31 mouse cellular contexts compared by ENCODE assay signal in the genomic region with DNA sequence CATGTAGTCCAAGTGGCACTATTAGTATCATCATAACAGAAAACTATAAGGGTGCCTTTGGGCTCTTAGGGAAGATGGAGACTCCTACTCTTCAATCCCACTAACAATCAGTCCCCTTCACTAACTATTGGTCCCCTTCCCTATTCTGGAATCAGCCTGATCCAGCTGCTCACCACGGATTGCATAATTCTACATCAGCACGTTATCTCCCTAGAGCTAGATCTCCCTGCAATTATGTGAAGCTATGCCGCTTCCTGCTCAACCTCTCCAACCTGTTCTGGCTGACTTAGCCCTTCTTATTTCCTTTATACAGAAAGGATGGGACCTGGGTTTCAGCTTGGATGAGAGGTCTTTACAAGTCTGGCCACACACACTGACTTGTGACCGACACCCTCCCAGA. TPM values are rescaled to one million over a fixed set of nuclear protein-coding genes. Genes with fewer than 3 reads are reported as not detected.
"Had no signal": no experiment of that assay in that cellular context is flagged by ENCODE, and none has a peak within 500 bp of the region (broad histone marks: within the 10 kb centered on the region; RNA-seq: fewer than 3 reads in every experiment).

No protein-coding gene starts in this region.

- H3K4me3 ChIP-seq: heart, embryonic 10.5 days; heart, embryonic 12.5 days; hindbrain, embryonic 10.5 days; hindbrain, embryonic 12.5 days; kidney, embryonic 15.5 days; limb, embryonic 13.5 days; limb, embryonic 15.5 days; liver, embryonic 12.5 days had no signal

- H3K36me3 ChIP-seq: heart, embryonic 10.5 days; heart, embryonic 12.5 days; hindbrain, embryonic 10.5 days; hindbrain, embryonic 12.5 days; kidney, embryonic 15.5 days; limb, embryonic 13.5 days; limb, embryonic 15.5 days; liver, embryonic 12.5 days had no signal

- H3K27ac ChIP-seq: heart, embryonic 10.5 days; hindbrain, embryonic 10.5 days; hindbrain, embryonic 12.5 days; hindbrain, embryonic 14.5 days; kidney, embryonic 15.5 days; kidney, postnatal 0 days; limb, embryonic 13.5 days; limb, embryonic 15.5 days; liver, embryonic 12.5 days had no signal

- DNase-seq: gastrocnemius, postnatal 14 days; gastrocnemius, postnatal 36 days; heart, adult 18-20 months; heart, postnatal 10 days; heart, postnatal 4 days; kidney, adult 11 months; kidney, adult 2 months; kidney, adult 9 months; kidney, postnatal 14 days; kidney, postnatal 36 days; layer of hippocampus, adult 9-11 months; layer of hippocampus, postnatal 36 days; left cerebral cortex, postnatal 4 days had no signal

- H3K4me2 ChIP-seq: heart, embryonic 12.5 days; hindbrain, embryonic 12.5 days; hindbrain, embryonic 14.5 days; kidney, embryonic 15.5 days; limb, embryonic 13.5 days; limb, embryonic 15.5 days; liver, embryonic 12.5 days had no signal

- ATAC-seq: hindbrain, embryonic 16.5 days; inflammation-experienced regulatory T-cells, adult 6 months; liver, embryonic 12.5 days had no signal

- H3K27me3 ChIP-seq: heart, embryonic 12.5 days; hindbrain, embryonic 12.5 days; kidney, embryonic 15.5 days; liver, embryonic 12.5 days had no signal

- H3K9me3 ChIP-seq: heart, embryonic 10.5 days; heart, embryonic 12.5 days; hindbrain, embryonic 10.5 days; hindbrain, embryonic 12.5 days; kidney, embryonic 15.5 days; limb, embryonic 13.5 days; limb, embryonic 15.5 days; liver, embryonic 12.5 days had no signal

- H3K4me1 ChIP-seq: heart, embryonic 10.5 days; kidney, embryonic 15.5 days; limb, embryonic 15.5 days; liver, embryonic 12.5 days had no signal

- H3K9ac ChIP-seq: heart, embryonic 12.5 days; hindbrain, embryonic 12.5 days; hindbrain, embryonic 14.5 days; kidney, embryonic 15.5 days; limb, embryonic 13.5 days; limb, embryonic 15.5 days; liver, embryonic 12.5 days had no signal

RNA-seq across cellular contexts. Expression of gene Scrg1, which starts 12.4 kb away (rescaled TPM):
- total RNA-seq: gastrocnemius, adult 18-20 months; gastrocnemius, adult 8-10 months; gastrocnemius, postnatal 14 days; gastrocnemius, postnatal 36 days; heart, adult 18-20 months; heart, adult 8-10 months; heart, postnatal 10 days; heart, postnatal 25 days; heart, postnatal 4 days; liver, adult 2 months had no signal
- polyA plus RNA-seq: gonadal fat pad, adult 2 months; inflammation-experienced regulatory T-cells, adult 6 months; kidney, postnatal 0 days; liver, adult 2 months had no signal
